Mouse (Mus musculus): ENCODE measurements around the gene Patl1.

GRCm38 (mm10) chr19:11926380-11926779 lies 14.2 kb downstream of the Patl1 start:
- no peak for TF ChIP-seq POLR2A (IDR thresholded peaks at IDR 0.05; ENCODE audit: borderline replicate concordance, control insufficient read depth, low read depth, low read length)
- TF ChIP-seq CTCF (IDR thresholded peaks at IDR 0.05; ENCODE audit: control insufficient read depth, insufficient read depth, low read length): no peak
